Mouse (Mus musculus) heart, postnatal 10 days (tissue): ENCODE data around the gene Ccdc9. TPM values are rescaled to one million over a fixed set of nuclear protein-coding genes. Genes with fewer than 3 reads are reported as not detected.

ENCODE experiments used
- DNase-seq, 2 experiments: peaks; one replicate each; pipeline ENCODE4 v3.0.0; 2021
- intact Hi-C: fragments of 180-260 bp; cut with DNase I; formaldehyde crosslinking; loops from one replicate; pipeline ENCODE4 v1.15.1; 2025
- total RNA-seq, 2 experiments: library from RNA; stranded (reverse); gene quantifications; 2 replicates each; pipeline ENCODE4 v1.2.3; 2021

Ccdc9 gene
- 10 to 100 TPM; 38.2 to 39.1 TPM for total RNA-seq

- peak; percentile 100 for DNase-seq
- intact Hi-C loops = no loop called here
Measured at GRCm38 (mm10) chr7:16286026-16286961, at the start of gene Ccdc9. Ccdc9 (minus strand) TSS chr7:16286795.

- DNase-seq = no peak
Measured at GRCm38 (mm10) chr7:16329146-16329545, 42.6 kb upstream of the Ccdc9 start.

GRCm38 (mm10) chr7:16326607-16326971 is 40.0 kb upstream of the Ccdc9 start:
- intact Hi-C loops = loop anchor here (1.0 to 2.0 kb wide), 3 partner anchors 12 to 46 kb away; no protein-coding TSS in a partner anchor
- no peak for DNase-seq

More at GRCm38 (mm10) chr7:16329146-16329545, 42.6 kb upstream of the Ccdc9 start:
- intact Hi-C loops = no loop called here

GRCm38 (mm10) chr7:16325920-16326606 is 39.5 kb upstream of the Ccdc9 start:
- intact Hi-C loops = loop anchor here (1.0 to 2.0 kb wide), 3 partner anchors 12 to 47 kb away; no protein-coding TSS in a partner anchor
- peak; percentile 82 to 84 for DNase-seq

GRCm38 (mm10) chr7:16324661-16325060 is 38.1 kb upstream of the Ccdc9 start:
- intact Hi-C loops = no loop called here
- no peak for DNase-seq

- intact Hi-C loops = no loop called here
Measured at GRCm38 (mm10) chr7:16320479-16320878, 33.9 kb upstream of the Ccdc9 start.

GRCm38 (mm10) chr7:16319216-16319615 is 32.6 kb upstream of the Ccdc9 start:
- intact Hi-C loops = no loop called here
- DNase-seq = no peak

More at GRCm38 (mm10) chr7:16320479-16320878, 33.9 kb upstream of the Ccdc9 start:
- no peak for DNase-seq

- intact Hi-C loops = no loop called here
- DNase-seq = no peak
Measured at GRCm38 (mm10) chr7:16317094-16317493, 30.5 kb upstream of the Ccdc9 start.

- intact Hi-C loops = no loop called here
- DNase-seq = no peak
Measured at GRCm38 (mm10) chr7:16315222-16315759, 28.7 kb upstream of the Ccdc9 start.

- intact Hi-C loops = loop anchor here (1.0 kb wide), 1 partner anchor 12 kb away; no protein-coding TSS in a partner anchor
- no peak for DNase-seq
Measured at GRCm38 (mm10) chr7:16314221-16314775, 27.7 kb upstream of the Ccdc9 start.

- DNase-seq = peak; percentile 91 to 93
- intact Hi-C loops = loop anchor here (1.0 kb wide), 1 partner anchor 13 kb away; no protein-coding TSS in a partner anchor
Measured at GRCm38 (mm10) chr7:16313481-16314220, 27.1 kb upstream of the Ccdc9 start.

GRCm38 (mm10) chr7:16312672-16313311 is 26.2 kb upstream of the Ccdc9 start:
- intact Hi-C loops = loop anchor here (1.0 kb wide), 1 partner anchor 17 kb away; no protein-coding TSS in a partner anchor
- peak; percentile 89 to 91 for DNase-seq

- peak; percentile 70 to 74 for DNase-seq
- intact Hi-C loops = loop anchor here (1.0 kb wide), 1 partner anchor 17 kb away; no protein-coding TSS in a partner anchor
Measured at GRCm38 (mm10) chr7:16312011-16312671, 25.5 kb upstream of the Ccdc9 start.

- DNase-seq = peak; percentile 60 to 62
- intact Hi-C loops = loop anchor here (1.0 kb wide), 1 partner anchor 16 kb away; no protein-coding TSS in a partner anchor
Measured at GRCm38 (mm10) chr7:16311453-16312004, 24.9 kb upstream of the Ccdc9 start.

GRCm38 (mm10) chr7:16310521-16311452 is 24.2 kb upstream of the Ccdc9 start:
- intact Hi-C loops = no loop called here

GRCm38 (mm10) chr7:16310020-16310520 is 23.5 kb upstream of the Ccdc9 start:
- intact Hi-C loops = no loop called here
- peak; percentile 88 to 91 for DNase-seq

More at GRCm38 (mm10) chr7:16310521-16311452, 24.2 kb upstream of the Ccdc9 start:
- DNase-seq = peak; percentile 48 to 58
